Mouse (Mus musculus) megakaryocyte progenitor cell, adult 5-6 weeks (primary cell): ENCODE measurements around the gene Hsd17b11. TPM values are rescaled to one million over a fixed set of nuclear protein-coding genes. Genes with fewer than 3 reads are reported as not detected.
A peak's percentile ranks its signal among the peaks of the same experiment; 100 is the strongest.

Experiments
- ATAC-seq: replicated peaks from 2 replicates; pipeline ENCODE4 v1.8.0; 2016; ENCODE audit warnings: mild to moderate bottlenecking, moderate TSS enrichment, inconsistent platforms; ENCODE audit not compliant: poor library complexity
- total RNA-seq, 2 experiments: library from RNA; stranded (forward) in 1 of 2; stranded (reverse) in 1 of 2; fragments of 157-497, 149-512 nt in 1 of 2; fragments of 200-1000 nt in 1 of 2; gene quantifications; 2 replicates each; pipeline versions ENCODE4 v1.2.3 to v1.2.4; 2015 to 2017

Hsd17b11 gene
- total RNA-seq (2015) (76.9 and 81.8 TPM in 2 replicates), total RNA-seq (2017) (90.0 and 93.6 TPM in 2 replicates)

DNA sequence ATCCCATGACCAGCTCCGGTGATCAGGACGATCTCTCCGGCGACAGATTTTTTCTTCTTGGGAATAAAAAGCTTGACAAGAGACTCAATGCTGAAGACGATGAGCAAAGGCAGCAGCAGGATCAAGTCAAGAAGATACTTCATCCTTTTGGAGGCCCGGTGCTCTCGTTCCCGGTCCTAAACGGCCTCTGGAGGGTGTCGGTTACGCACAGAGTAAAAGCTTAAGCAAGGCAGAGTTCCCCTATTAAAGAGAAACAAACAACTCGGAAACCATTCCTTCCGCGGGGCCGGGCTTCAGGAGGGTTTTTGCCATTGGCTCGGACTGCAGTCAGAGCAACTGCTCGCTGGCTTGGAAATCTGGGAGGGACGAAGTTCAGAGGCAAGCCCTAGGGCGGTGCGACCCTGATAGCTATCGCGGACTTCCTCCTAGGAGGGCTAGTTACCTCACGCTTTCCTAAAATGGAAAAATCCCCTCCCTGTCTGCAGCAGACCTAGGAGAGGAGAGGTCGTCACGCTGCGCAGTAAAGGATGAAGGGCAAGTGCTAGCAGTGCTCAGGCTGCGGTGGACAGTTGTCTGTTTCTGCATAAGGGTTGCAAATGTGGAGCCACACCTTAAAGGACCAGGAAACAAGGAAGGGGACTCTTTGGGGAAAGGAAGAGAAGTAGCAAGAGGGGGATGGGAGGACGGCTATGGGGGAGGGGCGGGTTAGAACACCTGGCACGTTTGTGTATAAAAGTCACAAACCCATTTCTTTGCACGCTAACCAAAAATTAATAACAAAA lies at the start of gene Hsd17b11:
Gene Hsd17b11, minus strand, starts transcription at position 323 of the 782 bp plus-strand sequence.
- ATAC-seq, result peak; percentile 79

DNA sequence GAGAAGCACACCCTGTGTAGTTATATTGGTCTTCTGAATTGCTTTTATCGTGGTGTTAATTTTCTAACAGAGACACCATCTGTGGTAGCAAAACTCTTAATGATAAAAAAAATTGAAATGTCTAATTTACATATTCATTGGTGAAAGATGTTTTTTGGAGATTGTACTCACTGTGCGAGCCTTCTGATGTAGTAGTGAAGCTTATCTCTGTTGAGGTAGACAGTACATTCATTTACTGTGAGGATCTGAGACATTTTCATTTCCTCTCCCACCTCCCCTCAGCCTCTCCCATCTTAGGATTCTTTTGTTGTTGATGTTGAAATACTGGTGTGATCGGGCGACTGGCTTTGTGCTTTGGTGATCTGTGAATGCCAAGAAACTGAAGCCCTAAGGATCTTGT lies 49.3 kb upstream of the Hsd17b11 start:
- peak; percentile 33 for ATAC-seq

DNA sequence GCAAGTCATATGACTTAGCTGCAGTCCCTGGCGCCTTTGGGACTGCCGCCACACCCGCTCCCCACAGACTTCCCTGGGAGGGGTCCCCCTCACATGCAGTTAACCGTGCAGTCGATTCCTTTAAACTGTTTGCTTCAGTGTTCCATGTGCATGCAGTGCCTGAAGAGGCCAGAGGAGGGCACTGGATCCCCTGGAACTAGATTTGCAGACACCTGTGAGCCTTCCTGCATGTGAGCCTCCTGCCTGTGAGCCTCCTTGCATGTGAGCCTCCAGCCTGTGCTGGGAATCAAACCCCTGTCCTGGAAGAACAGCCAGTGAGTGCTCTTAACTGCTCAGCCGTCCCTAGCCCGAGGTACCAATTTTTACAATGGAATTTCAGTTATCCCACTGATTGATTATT lies 47.0 kb upstream of the Hsd17b11 start:
- ATAC-seq, result peak; percentile 91

DNA sequence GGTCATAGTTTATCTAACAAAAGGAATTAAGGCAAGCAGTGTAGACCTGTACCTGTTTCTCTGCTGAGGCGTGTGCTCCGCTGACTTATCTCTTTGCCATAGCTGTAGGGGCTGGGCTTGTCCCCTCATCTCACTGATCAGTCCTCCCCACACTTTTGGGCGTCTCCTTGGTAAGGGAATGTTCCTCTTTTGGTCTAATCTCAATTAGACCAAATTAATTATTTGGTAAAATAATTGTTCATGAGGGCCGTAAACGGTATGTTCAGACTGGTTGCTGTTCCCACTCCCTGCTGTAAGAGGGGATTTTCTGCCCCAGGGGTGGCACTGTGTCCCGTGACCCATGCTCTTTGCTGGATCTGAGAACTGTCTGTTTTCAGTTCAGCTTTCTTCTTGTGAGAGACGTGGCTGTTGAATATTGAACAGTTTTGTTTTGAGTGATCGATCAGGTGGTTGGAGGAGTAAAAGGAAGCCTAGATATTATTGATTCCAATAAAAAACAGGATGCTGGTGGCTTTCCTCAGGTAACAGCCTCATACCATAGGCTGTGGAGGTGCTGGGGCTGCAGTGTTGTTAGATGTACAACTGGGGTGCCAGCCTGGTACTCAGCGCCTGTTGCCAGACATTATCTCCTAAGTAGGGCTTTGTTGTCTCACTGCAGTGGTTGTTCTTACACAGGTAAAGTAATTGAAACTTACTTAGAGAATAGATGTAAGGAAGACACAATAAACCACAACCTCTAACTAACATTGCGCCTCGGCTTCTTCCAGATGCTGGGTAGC lies 41.2 kb upstream of the Hsd17b11 start:
- peak; percentile 78 for ATAC-seq

DNA sequence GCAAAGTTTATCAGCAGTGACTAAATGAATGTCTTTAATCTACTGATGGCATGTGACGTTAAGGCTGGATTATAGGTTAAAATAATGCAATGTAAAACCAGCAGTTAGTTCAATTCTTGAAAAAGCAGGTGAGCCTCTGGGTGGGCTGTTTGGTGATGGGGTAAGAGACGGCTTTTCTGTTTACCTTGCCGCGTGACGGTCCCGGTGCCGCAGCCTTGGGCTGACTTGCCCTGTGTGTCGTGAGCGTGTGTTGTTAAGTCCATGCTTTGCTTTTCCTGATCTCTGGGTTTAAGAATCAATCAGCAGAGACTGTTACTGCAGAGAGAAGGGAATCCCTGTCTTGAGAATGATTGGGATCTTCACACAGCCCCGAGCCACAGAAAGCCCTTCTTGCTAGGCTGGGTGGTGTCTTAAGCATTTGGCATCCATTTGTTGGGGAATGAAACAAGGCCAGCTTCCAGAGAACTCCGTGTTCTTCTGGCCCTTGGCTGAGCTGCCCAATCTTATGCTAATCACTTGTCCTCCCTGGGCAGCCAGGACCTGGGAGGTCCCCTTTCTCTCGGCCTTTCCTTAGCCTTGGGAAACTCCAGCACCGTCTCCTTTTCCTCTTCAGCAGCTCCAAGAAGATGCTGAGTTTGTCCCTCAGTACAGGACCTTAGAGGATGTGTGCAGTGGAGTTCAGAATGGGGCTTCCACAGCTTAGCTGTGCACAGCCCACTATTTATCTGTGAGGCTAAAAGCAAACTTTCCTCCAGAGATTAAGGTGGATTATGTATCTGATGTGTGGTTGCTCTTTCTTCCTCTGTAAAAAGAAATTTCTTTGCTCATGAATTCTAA lies 40.4 kb upstream of the Hsd17b11 start:
- peak; percentile 26 for ATAC-seq

DNA sequence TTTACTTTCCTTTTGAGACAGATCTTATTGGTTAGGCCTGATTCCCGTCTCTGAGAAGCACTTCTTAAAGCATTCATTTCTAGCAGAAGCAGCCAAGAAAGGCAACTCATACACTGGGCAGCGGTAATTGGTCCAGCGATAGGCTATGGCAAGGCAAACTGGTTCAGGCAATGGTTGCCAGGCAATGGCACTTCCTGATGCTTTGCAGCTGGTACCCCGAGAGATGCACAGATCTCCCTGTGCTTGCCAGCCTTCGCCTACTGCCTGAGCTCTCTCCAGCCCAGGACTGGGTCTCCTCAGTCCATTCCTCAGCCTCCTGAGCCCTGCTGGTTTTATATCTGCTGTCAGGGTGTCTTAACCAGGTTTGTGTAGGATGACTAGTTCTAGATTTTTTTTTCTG lies 38.7 kb upstream of the Hsd17b11 start:
- no peak for ATAC-seq

DNA sequence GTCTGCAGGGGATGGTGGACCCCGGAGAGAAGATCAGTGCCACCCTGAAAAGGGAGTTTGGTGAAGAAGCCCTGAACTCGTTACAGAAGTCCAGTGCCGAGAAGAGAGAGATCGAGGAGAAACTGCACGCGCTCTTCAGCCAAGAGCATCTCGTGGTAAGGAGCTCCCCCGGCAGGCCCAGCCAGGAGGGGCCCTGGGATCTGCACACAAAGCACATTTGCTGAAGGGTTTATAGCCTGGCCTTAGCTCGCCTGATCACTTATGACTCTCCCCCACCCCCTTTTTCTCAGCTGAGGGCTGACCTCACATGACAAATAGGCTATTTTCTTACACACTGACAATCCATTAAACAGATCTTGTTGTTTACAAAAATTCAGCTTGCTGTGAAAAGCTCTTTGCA lies 37.9 kb upstream of the Hsd17b11 start:
- no peak for ATAC-seq

DNA sequence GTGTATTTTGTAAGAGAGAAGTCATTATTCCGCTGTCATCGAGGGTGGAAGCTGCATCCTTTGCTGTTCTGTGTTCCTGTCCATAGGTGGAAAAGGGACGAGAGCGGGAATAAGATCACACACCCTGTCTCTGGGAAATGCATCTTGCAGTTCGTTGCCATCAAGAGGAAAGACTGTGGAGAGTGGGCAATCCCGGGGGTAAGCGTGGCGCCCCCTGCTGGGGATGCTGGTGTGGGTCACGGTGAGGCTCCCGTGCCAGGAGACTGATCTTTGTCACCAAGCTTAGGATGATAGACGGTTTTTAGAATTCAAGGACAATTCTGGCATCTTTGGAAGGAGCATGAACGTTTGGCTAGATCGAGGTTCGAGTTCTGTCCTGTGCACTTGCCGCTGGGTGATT lies 36.3 kb upstream of the Hsd17b11 start:
- ATAC-seq, result peak; percentile 43

DNA sequence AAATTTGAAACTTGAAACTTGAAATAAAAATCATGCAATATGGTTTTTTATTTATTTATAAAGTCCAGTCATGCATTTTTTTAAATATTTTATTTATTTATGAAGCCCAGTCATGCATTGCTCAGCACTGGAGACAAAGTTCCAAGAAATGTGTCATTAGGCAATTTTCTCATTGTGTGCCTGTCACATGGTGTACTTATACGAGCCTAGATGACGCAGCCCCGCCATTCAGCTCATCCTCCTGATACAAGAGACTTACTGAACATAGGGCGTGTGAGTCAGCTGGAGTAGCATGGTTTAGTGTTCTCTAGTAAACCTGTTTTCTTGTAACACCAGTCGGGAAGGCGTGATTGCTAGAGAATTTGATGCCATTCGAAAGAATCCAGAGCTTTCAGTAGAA lies 34.6 kb upstream of the Hsd17b11 start:
- no peak for ATAC-seq

DNA sequence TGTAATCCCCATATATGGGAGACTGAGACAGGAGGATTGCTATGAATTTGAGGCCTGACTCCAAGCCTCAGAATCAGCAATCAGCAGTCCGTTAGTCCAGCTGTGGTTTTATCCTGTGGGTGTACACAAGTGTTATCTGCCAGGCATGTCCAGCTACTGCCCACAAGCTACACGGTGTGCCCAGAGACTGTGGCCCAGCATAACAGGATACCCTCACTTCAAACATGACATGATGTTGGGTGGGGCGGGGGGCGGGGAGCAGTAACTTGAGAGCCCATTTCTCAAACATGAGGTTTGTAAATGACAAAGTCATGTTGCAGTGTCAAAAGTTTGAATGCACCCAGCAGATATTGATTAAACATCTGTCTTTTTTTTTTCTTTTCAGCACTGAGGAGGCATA lies 34.1 kb upstream of the Hsd17b11 start:
- ATAC-seq, result no peak

DNA sequence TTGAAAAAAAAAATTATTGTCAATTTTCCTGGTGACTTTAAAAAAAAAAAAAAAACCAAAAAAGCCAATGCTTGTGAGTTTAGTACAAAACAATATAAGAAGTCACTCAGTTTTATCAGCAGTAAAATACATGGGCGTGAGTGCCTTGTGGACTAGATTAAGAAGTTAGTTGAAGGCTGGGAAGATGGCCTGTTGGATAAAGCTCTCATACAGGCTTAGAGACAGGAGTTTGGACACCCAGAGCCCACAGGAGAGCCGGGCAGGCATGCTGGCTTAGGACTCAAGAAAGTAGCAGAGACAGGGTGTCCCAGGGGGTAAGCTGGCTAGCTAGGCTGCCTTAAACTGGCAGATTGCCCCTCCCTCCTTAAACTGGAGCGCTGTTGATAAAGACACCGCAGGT lies 33.2 kb upstream of the Hsd17b11 start:
- peak; percentile 69 for ATAC-seq

DNA sequence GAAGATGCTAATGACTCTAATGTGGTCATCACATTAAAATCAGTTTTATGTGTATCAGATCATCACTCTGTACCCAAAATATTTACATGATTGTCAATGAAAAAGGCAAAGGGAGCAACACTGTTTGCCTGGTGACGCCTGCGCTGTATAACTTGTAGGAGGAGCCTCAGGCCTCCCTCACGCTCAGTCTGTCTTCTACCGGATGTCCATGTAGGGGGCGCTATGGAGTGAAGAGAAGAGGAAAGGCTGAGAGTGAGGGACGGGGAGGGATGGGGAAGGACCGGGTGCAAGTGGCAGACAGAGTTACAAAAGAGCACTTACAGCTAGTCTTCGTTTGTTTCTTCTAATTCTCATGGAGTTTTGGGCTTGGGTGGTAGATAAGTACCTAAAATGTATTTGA lies 31.2 kb upstream of the Hsd17b11 start:
- ATAC-seq, result peak; percentile 74

DNA sequence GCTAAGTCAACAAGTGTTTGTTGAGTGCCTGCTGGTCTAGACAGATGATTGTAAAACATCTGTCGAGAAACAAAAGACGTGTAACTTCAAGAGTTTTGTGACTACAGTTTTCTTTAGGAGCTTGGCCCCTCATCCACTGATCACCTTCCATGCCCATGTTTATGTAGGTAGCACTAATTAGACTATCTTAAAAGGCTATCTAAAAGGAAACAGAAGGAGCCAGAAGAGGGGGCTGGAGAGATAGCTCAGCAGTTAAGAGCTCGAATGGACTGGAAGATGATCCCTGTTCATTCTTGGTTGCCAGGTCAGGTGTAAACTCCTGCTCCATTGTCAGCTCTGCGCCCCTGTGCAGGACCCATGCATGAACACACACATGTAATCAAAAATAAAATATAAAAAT lies 26.4 kb upstream of the Hsd17b11 start:
- ATAC-seq, result no peak

DNA sequence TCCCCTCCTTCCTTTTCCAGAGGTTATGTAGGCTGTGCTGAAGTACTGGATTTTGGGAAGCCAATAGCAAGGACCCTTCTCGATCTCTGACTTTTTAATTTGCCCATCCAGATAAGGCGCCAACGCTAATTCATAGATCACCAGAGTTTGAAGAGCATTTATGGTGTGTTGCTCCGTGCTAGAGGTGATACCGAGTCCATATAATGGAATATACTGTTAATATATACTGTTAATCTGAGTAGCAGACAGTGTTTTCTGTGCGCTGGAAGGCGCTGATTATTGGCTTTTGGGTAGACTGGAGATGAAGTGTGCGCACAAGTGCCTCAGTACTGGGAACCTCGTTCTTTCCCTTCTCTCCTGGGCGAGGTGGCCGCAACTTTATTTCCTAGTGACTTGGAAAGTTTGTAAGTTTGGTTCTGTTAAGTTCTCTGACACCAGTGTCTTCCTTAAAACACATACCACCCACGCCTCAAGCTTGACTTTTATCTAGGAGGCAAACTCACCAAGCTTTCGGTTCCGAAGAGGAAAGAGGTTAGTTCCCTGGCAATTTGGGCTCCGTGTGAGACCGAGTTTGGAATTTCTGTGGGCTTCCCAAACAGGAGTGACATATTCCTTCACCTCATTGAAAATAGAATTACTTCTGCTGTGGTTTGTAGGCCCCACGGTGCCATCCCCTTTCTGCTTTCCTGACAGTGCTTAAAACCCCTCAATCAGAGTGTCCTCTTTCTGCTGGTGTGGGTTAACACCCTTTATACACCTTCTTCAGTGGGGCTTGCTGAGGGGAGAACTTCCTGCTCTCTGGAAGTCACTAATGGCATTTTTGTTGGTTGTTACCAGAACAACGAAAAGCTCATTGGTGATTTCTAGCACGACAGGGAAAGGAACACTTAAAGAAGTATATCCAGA lies 25.7 kb upstream of the Hsd17b11 start:
- ATAC-seq, result peak; percentile 3

DNA sequence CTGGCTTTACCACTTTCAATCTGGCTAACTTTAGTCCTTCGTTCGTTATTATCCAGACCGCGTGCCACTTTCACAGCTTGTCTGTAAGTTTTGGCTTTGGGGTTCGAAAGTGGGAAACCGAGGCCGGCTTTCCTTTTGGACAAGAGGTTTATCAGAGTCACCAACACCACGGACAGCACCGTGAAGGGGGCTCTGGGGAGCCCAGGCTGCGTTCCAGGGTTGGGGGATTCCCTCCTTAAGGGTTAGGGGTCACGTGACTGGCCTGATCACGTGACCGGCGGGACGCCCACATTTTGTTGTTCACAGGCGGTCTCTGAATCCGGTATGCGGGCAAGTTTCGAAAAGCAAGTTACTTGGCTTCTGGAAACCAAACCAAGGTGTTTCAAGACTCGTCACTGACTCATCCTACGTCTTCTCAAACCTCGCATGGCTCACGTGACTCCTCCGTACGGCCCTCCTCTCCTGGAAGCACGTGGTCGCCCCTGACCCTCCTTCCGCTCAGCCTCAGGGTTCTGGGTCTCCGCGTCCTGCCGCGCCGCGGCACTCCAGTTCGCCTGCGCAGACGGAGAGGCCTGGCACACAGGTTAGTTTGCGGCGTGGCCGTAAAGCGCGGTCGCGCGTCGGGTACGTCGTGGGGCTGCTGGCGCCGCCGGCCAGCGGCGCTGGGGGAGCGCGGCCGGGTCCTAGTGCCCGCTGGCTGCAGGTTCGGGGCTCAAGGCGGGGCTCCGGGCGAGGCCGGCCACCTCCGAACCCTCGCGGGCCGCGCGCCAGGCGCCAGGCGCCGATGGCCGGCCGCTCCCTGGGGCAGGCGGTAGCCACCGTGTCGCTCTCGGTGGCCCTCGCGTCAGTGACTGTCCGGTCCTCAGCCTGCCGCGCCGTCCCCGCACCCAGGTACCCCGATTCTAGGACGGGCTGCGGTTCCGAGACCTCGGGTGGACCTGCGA lies 24.8 kb upstream of the Hsd17b11 start, which contains the start of gene Nudt9:
Gene Nudt9, plus strand, starts transcription at position 51 of the 944 bp plus-strand sequence.
- peak; percentile 90 for ATAC-seq

DNA sequence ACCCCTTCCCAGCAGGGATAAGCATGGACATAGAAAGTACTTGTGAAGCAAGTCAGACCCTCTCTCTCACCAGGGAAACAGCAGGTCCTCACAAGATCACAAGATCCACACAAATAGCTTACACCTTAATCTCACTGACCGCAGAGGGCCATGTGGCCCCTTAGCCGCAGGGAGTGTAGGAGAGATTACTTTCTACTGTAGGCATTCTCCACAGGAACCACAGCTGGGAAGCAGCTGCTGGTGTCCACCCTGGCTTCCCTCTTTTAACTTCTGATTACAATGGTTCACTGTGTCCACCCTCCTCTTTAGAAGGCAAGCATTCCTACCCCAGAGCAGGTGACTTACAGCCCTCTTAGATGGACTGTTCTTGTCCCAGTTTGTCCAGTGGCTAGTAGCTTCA lies 22.0 kb upstream of the Hsd17b11 start:
- ATAC-seq, result no peak

DNA sequence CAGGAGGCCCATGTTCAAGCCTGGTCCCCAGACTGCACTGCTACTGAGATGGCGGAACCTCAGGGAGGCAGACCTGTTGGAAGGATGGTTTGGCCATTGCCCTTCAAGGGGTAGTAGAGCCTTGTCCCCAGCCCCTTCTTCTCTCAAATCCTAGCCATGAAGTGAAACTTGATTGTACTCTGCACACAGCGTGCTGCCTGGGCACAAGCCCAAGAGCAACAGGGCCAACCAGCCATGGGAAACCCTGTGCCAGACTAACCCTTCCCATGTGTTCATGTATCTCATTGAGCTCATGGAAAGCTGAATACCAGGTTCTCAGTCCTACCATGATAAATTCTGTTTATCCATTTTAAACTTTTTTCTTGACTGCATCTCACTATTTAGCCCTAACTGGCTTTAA lies 21.2 kb upstream of the Hsd17b11 start:
- no peak for ATAC-seq

DNA sequence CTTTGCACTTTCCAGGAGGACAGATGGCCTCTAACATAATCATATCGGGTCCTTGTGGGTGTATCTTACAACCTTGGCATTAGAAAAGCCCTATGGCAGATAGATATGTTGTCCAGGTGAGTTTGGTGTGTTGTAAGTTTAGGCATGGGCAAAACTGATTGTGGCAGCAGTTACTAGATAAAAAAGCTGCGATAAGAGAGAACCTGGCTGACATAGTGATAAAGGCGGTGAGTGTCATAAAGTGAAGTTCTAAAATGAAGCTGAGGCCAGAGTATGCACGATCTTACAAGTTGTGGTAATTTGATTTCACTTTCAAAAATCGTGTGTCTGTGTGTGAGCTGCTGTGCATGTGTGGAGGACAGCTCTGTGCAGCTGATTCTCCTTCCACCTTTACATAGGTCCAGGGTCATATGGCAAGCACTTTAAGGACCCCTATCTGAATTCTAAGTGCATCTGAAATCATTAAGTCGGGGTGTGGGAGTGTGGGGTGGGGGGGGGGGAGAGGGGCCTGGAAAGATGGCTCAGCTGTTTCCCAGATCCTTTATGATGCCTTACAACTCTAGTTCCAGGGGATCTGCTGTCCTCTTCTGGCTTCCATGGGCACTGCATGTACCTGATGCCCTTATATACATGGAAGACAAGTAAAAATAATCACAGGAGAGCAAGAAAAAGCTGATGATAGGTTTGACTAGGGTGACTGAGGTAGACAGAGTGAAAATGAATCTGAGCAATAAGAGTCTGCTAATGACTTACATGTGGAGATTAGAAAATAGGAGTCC lies 17.6 kb upstream of the Hsd17b11 start:
- ATAC-seq, result peak; percentile 72
